Mouse (Mus musculus) megakaryocyte, embryonic 14.5 days (primary cell): ENCODE measurements around the gene Apol10b.

Source experiments
- FLI1 ChIP-seq: IDR thresholded peaks from 2 replicates; pipeline ENCODE4 v1.6.1; 2012; ENCODE audit warnings: low read length, inconsistent platforms, mixed read lengths
- GATA1 ChIP-seq: IDR thresholded peaks from 3 replicates; pipeline ENCODE4 v1.6.1; 2012; ENCODE audit warnings: mixed read lengths, low read length, inconsistent platforms, borderline replicate concordance

DNA sequence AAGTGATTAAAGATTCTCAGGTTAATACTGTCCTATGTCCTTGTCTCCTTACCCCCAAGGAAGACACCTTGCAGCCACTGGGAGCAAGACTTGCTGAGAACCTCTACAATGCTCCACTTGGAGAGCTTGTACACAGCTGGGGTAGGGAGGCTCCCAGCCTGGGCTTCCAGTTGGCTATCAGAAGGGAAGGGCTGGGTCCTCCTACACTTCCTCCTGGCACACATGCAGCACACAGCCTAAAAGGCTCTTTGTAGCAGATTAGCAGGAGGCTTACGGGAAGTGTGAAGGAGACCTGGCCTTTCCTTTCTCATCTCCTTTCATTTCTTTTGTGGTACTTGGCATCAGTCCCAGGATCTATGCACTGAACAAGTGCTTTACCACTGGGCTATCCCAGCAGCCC, 14.2 kb downstream of the Apol10b start:
- TF ChIP-seq GATA1 (no peak), FLI1 (no peak)
